Mouse (Mus musculus): ENCODE measurements around the gene Zscan26. TPM values are rescaled to one million over a fixed set of nuclear protein-coding genes. Genes with fewer than 3 reads are reported as not detected.
"Not testable (repeated sequence)": the region's sequence is repeated elsewhere in the genome, so short reads cannot be mapped to it uniquely, and the experiment has no call there.

Gene Zscan26
- 21.1 and 23.2 TPM in 2 replicates for polyA plus RNA-seq (2015; fragmentation: Nextera tagmentation; extraction: Ambion mirVana)

GRCm38 (mm10) chr13:21453449-21453848 lies at the start of gene Zscan26:
Zscan26 (minus strand) TSS chr13:21453730.
- under 1% methylated on average over 23 of the region's 23 CpGs for WGBS
- H3K36me3 ChIP-seq (ENCODE audit: insufficient read depth, low read length): peaks cover 11% of the 10 kb centered on the region; the same call in 1 of the 2 replicates
- H3K4me1 ChIP-seq (replicated peaks; ENCODE audit: insufficient read depth, low read length): no peaks in the 10 kb centered on the region
- no peaks in the 10 kb centered on the region for H3K27me3 ChIP-seq (ENCODE audit: insufficient read depth, low read length)
- ATAC-seq (replicated peaks; ENCODE audit: low FRiP score, low read depth) (peak; percentile 94), DNase-seq (ENCODE audit: low spot score) (peak; percentile 89)
- peak within 1 kb of the TSS; percentile 53 for H3K4me3 ChIP-seq (replicated peaks; ENCODE audit: low read depth, low read length)
- peak within 1 kb of the TSS; percentile 63 for H3K27ac ChIP-seq
- no peak for TF ChIP-seq CTCF (IDR thresholded peaks at IDR 0.05; ENCODE audit: low read depth)
- peak within 1 kb of the TSS; percentile 59 for H3K9ac ChIP-seq (ENCODE audit: low read depth, low read length)
- H3K4me2 ChIP-seq (ENCODE audit: low read length): peak within 1 kb of the TSS; percentile 61
- H3K9me3 ChIP-seq (replicated peaks; ENCODE audit: low read length): no peaks in the 10 kb centered on the region

- 85% methylated on average over 5 of the region's 5 CpGs for WGBS
- ATAC-seq (replicated peaks; ENCODE audit: low FRiP score, low read depth) (no peak), DNase-seq (ENCODE audit: low spot score) (no peak)
- H3K9me3 ChIP-seq (replicated peaks; ENCODE audit: low read length): no peaks in the 10 kb centered on the region
- TF ChIP-seq CTCF (IDR thresholded peaks at IDR 0.05; ENCODE audit: low read depth): no peak
- no peak overlapping the region for H3K4me2 ChIP-seq (ENCODE audit: low read length)
- no peak overlapping the region for H3K4me3 ChIP-seq (replicated peaks; ENCODE audit: low read depth, low read length)
- H3K27ac ChIP-seq: no peak overlapping the region
- no peaks in the 10 kb centered on the region for H3K4me1 ChIP-seq (replicated peaks; ENCODE audit: insufficient read depth, low read length)
- H3K27me3 ChIP-seq (ENCODE audit: insufficient read depth, low read length): no peaks in the 10 kb centered on the region
- H3K36me3 ChIP-seq (ENCODE audit: insufficient read depth, low read length): no peaks in the 10 kb centered on the region
- no peak overlapping the region for H3K9ac ChIP-seq (ENCODE audit: low read depth, low read length)
Measured at GRCm38 (mm10) chr13:21502296-21502695, 48.8 kb upstream of the Zscan26 start.

- DNase-seq (ENCODE audit: low spot score); H3K4me3 ChIP-seq (replicated peaks; ENCODE audit: low read depth, low read length); H3K9me3 ChIP-seq (replicated peaks; ENCODE audit: low read length); ATAC-seq (replicated peaks; ENCODE audit: low FRiP score, low read depth); H3K27ac ChIP-seq; H3K27me3 ChIP-seq (ENCODE audit: insufficient read depth, low read length); H3K4me2 ChIP-seq (ENCODE audit: low read length); H3K9ac ChIP-seq (ENCODE audit: low read depth, low read length); H3K4me1 ChIP-seq (replicated peaks; ENCODE audit: insufficient read depth, low read length); H3K36me3 ChIP-seq (ENCODE audit: insufficient read depth, low read length): not testable (repeated sequence)
- 89% methylated on average over 15 of the region's 17 CpGs for WGBS
Measured at GRCm38 (mm10) chr13:21501182-21501581, 47.7 kb upstream of the Zscan26 start, which contains the start of gene Gm11273. Gm11273 (minus strand) TSS chr13:21501418.

GRCm38 (mm10) chr13:21495080-21495479 lies 41.5 kb upstream of the Zscan26 start, which contains the start of gene AK157302:
AK157302 (plus strand) TSS chr13:21495223.
- ATAC-seq (replicated peaks; ENCODE audit: low FRiP score, low read depth): no peak
- 93% methylated on average over 21 of the region's 21 CpGs for WGBS

GRCm38 (mm10) chr13:21492847-21493246 lies 39.3 kb upstream of the Zscan26 start:
- DNase-seq (ENCODE audit: low spot score): no peak
- Histone ChIP-seq H3K36me3 (ENCODE audit: insufficient read depth, low read length) (no peaks in the 10 kb centered on the region), H3K4me3 (replicated peaks; ENCODE audit: low read depth, low read length) (no peak overlapping the region), H3K9ac (ENCODE audit: low read depth, low read length) (no peak overlapping the region), H3K4me2 (ENCODE audit: low read length) (no peak overlapping the region), H3K4me1 (replicated peaks; ENCODE audit: insufficient read depth, low read length) (no peaks in the 10 kb centered on the region), H3K27ac (no peak overlapping the region), H3K9me3 (replicated peaks; ENCODE audit: low read length) (no peaks in the 10 kb centered on the region), H3K27me3 (ENCODE audit: insufficient read depth, low read length) (no peaks in the 10 kb centered on the region)
- ATAC-seq (replicated peaks; ENCODE audit: low FRiP score, low read depth): no peak
- no peak for TF ChIP-seq CTCF (IDR thresholded peaks at IDR 0.05; ENCODE audit: low read depth)
- WGBS: 93% methylated on average over 5 of the region's 5 CpGs

More at GRCm38 (mm10) chr13:21495080-21495479, 41.5 kb upstream of the Zscan26 start, which contains the start of gene AK157302:
- no peak for TF ChIP-seq CTCF (IDR thresholded peaks at IDR 0.05; ENCODE audit: low read depth)
- H3K9ac ChIP-seq (ENCODE audit: low read depth, low read length): no peak within 1 kb of the TSS
- H3K4me1 ChIP-seq (replicated peaks; ENCODE audit: insufficient read depth, low read length): no peaks in the 10 kb centered on the region
- no peaks in the 10 kb centered on the region for H3K27me3 ChIP-seq (ENCODE audit: insufficient read depth, low read length)
- H3K27ac ChIP-seq: no peak within 1 kb of the TSS
- H3K4me2 ChIP-seq (ENCODE audit: low read length): no peak within 1 kb of the TSS
- H3K9me3 ChIP-seq (replicated peaks; ENCODE audit: low read length): no peaks in the 10 kb centered on the region
- no peak for DNase-seq (ENCODE audit: low spot score)
- H3K36me3 ChIP-seq (ENCODE audit: insufficient read depth, low read length): no peaks in the 10 kb centered on the region
- H3K4me3 ChIP-seq (replicated peaks; ENCODE audit: low read depth, low read length): no peak within 1 kb of the TSS

GRCm38 (mm10) chr13:21486881-21487280 lies 33.4 kb upstream of the Zscan26 start:
- Histone ChIP-seq H3K4me1 (replicated peaks; ENCODE audit: insufficient read depth, low read length) (no peaks in the 10 kb centered on the region), H3K9me3 (replicated peaks; ENCODE audit: low read length) (no peaks in the 10 kb centered on the region), H3K4me2 (ENCODE audit: low read length) (no peak overlapping the region), H3K36me3 (ENCODE audit: insufficient read depth, low read length) (no peaks in the 10 kb centered on the region), H3K9ac (ENCODE audit: low read depth, low read length) (no peak overlapping the region), H3K4me3 (replicated peaks; ENCODE audit: low read depth, low read length) (no peak overlapping the region), H3K27ac (no peak overlapping the region), H3K27me3 (ENCODE audit: insufficient read depth, low read length) (no peaks in the 10 kb centered on the region)
- no peak for TF ChIP-seq CTCF (IDR thresholded peaks at IDR 0.05; ENCODE audit: low read depth)
- no peak for ATAC-seq (replicated peaks; ENCODE audit: low FRiP score, low read depth)
- 88% methylated on average over 1 of the region's 1 CpGs for WGBS
- DNase-seq (ENCODE audit: low spot score): no peak

All from kidney, postnatal 0 days (tissue).